10 mouse cellular contexts compared by ENCODE assay signal in the genomic region with DNA sequence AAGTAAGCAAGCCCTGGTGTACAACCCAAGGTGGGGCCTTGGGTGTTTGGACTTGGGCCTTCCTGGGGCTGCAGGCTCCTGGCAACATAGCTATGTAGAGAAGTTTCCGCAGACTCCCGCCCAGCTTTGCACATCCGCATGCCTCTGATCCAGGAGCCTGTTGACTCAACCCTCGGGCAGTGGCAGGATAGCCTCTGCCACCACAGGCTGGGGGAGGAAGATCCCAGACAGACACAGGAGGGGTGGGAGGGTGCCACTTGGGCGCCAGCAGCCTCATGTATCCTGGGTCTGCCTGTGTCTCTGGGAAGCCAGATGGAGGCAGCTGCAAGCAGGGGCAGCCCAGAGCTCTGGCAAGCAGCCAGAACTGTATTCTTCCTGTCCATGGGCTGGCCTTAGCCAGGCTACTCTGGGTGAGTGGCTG. TPM values are rescaled to one million over a fixed set of nuclear protein-coding genes. Genes with fewer than 3 reads are reported as not detected.
DNase-seq lines count a peak whose midpoint lies in the region; ATAC-seq and TF ChIP-seq lines count a peak whose summit lies in the region.
"Had no signal": no experiment of that assay in that cellular context is flagged by ENCODE, and none has a peak within 500 bp of the region (broad histone marks: within the 10 kb centered on the region; RNA-seq: fewer than 3 reads in every experiment).

No protein-coding gene starts in this region.

- no peak overlapping the region for H3K4me3 ChIP-seq in layer of hippocampus, adult 2 months
- H3K4me3 ChIP-seq in heart, embryonic 10.5 days = peak overlapping the region; percentile 20; the same call in 1 of the 2 replicates
- no peak overlapping the region for H3K4me3 ChIP-seq in kidney, embryonic 14.5 days (ENCODE audit: low read length)
- H3K4me3 ChIP-seq: erythroblast, embryonic 14.5 days had no signal

- in situ Hi-C loops in Patski (cut with MboI; ENCODE audit: low pct_unique_long_range_greater_than_20kb) = loop anchor here (5.0 kb wide), 1 partner anchor 40 kb away; no protein-coding TSS in a partner anchor

- CTCF ChIA-PET in Patski (lab: Charles Lee) = interaction anchor here (0.7 to 3.7 kb wide), 4 partner anchors 12 to 47 kb away, joined by 3 to 21 read pairs (median 10); no protein-coding TSS in a partner anchor

- no peak for DNase-seq in layer of hippocampus, adult 2 months (ENCODE audit: low spot score in 2 of 2)
- no peak for DNase-seq in layer of hippocampus, adult 8-10 months (ENCODE audit: low spot score in 2 of 2)
- DNase-seq in Patski (ENCODE audit: low read depth, low spot score) = no peak
- DNase-seq in heart, embryonic 10.5 days (ENCODE audit: low spot score) = peak; percentile 84
- DNase-seq in ovary, postnatal 14 days (ENCODE audit: low spot score) = peak; percentile 47
- no peak for DNase-seq in left cerebral cortex, adult 9 months (ENCODE audit: low spot score in 2 of 2)

- H3K27ac ChIP-seq in layer of hippocampus, adult 2 months = peak overlapping the region; percentile 99
- peak overlapping the region; percentile 79 for H3K27ac ChIP-seq in heart, embryonic 10.5 days
- H3K27ac ChIP-seq in kidney, embryonic 14.5 days (ENCODE audit: low read depth, low read length) = peak overlapping the region; percentile 18; the same call in 1 of the 2 replicates

- POLR2A ChIA-PET in Patski (lab: Charles Lee) = interaction anchor here (1.0 kb wide), 1 partner anchor 9 kb away, joined by 3 read pairs; no protein-coding TSS in a partner anchor

- H3K4me1 ChIP-seq in heart, embryonic 10.5 days = peaks cover 83% of the 10 kb centered on the region
- H3K4me1 ChIP-seq in kidney, embryonic 14.5 days (ENCODE audit: control insufficient read depth, insufficient read depth, low read length) = peaks cover 47% of the 10 kb centered on the region

- H3K36me3 ChIP-seq in heart, embryonic 10.5 days = peaks cover 28% of the 10 kb centered on the region
- peaks cover 12% of the 10 kb centered on the region; the same call in 1 of the 2 replicates for H3K36me3 ChIP-seq in kidney, embryonic 14.5 days (ENCODE audit: control insufficient read depth, insufficient read depth, low read length)
- H3K36me3 ChIP-seq: G1E had no signal

- no peak overlapping the region for H3K4me2 ChIP-seq in kidney, embryonic 14.5 days (replicated peaks; ENCODE audit: low read depth, low read length)

- no peak for TF ChIP-seq CTCF in layer of hippocampus, adult 2 months (conservative IDR thresholded peaks at IDR 0.05)
- no peak for TF ChIP-seq CTCF in Patski (IDR thresholded peaks at IDR 0.05)

- H3K9ac ChIP-seq in kidney, embryonic 14.5 days (ENCODE audit: low read depth, low read length) = no peak overlapping the region

- ATAC-seq in Patski = peak; percentile 53
- ATAC-seq in kidney, embryonic 14.5 days (ENCODE audit: low FRiP score, low TSS enrichment) = no peak; the same call in 1 of the 2 replicates
- ATAC-seq in erythroid progenitor cell, adult 5-6 weeks (replicated peaks; ENCODE audit: low FRiP score, poor library complexity, severe bottlenecking) = no peak

- WGBS in heart, embryonic 10.5 days = 67% methylated on average over 5 of the region's 5 CpGs
- WGBS in kidney, embryonic 14.5 days = 61% methylated on average over 5 of the region's 5 CpGs

- H3K27me3 ChIP-seq in Patski = no peaks in the 10 kb centered on the region
- no peaks in the 10 kb centered on the region for H3K27me3 ChIP-seq in heart, embryonic 10.5 days (ENCODE audit: insufficient read depth, poor library complexity, severe bottlenecking)
- peaks cover 4% of the 10 kb centered on the region for H3K27me3 ChIP-seq in kidney, embryonic 14.5 days (ENCODE audit: control insufficient read depth, insufficient read depth, low read length)

- H3K9me3 ChIP-seq in heart, embryonic 10.5 days = no peaks in the 10 kb centered on the region
- H3K9me3 ChIP-seq in kidney, embryonic 14.5 days (ENCODE audit: control insufficient read depth, low read length) = no peaks in the 10 kb centered on the region

RNA-seq across cellular contexts. Expression of a gene that starts 3.6 kb away (rescaled TPM):
- 10 to 100 TPM; 35.0 to 37.6 TPM for total RNA-seq in layer of hippocampus, adult 2 months (2021)
- 10 to 100 TPM; 26.9 to 37.1 (median 32.1) TPM for total RNA-seq in layer of hippocampus, adult 8-10 months (2022)
- 11.6 TPM for polyA plus RNA-seq in Patski (2021)
- 10.5 and 11.1 TPM in 2 replicates for polyA plus RNA-seq in heart, embryonic 10.5 days (2016; fragmentation: Nextera tagmentation; extraction: Ambion mirVana)
- polyA plus RNA-seq in kidney, embryonic 14.5 days (2014; fragmentation: Nextera tagmentation; extraction: Ambion mirVana) = 5.3 and 7.3 TPM in 2 replicates
- total RNA-seq in erythroid progenitor cell, adult 5-6 weeks (2015; ENCODE audit: low replicate concordance) = 2.5 TPM in 1 of 2 replicates, not detected in the other
- 0.26 TPM in 1 of 2 replicates, not detected in the other for total RNA-seq in erythroid progenitor cell, adult 5-6 weeks (2017; ENCODE audit: low replicate concordance)
- polyA plus RNA-seq: erythroblast, embryonic 14.5 days had no signal

RNA-seq across cellular contexts. Expression of a gene that starts 38.8 kb away (rescaled TPM):
- total RNA-seq in layer of hippocampus, adult 2 months (2021) = 100 to 1,000 TPM; 102 to 105 TPM
- total RNA-seq in layer of hippocampus, adult 8-10 months (2022) = 10 to 100 TPM; 81.3 to 94.0 (median 88.8) TPM
- polyA plus RNA-seq in Patski (2021) = 0.13 TPM
- not detected in 2 replicates for polyA plus RNA-seq in heart, embryonic 10.5 days (2016; fragmentation: Nextera tagmentation; extraction: Ambion mirVana)
- polyA plus RNA-seq in kidney, embryonic 14.5 days (2014; fragmentation: Nextera tagmentation; extraction: Ambion mirVana) = 0.29 TPM in 1 of 2 replicates, not detected in the other
- total RNA-seq in erythroid progenitor cell, adult 5-6 weeks (2015; ENCODE audit: low replicate concordance) = not detected in 2 replicates
- total RNA-seq in erythroid progenitor cell, adult 5-6 weeks (2017; ENCODE audit: low replicate concordance) = not detected in 2 replicates
- total RNA-seq: G1E had no signal
- polyA plus RNA-seq: erythroblast, embryonic 14.5 days; G1E had no signal

RNA-seq across cellular contexts. Expression of a gene that starts 39.1 kb away (rescaled TPM):
- total RNA-seq in layer of hippocampus, adult 2 months (2021) = 1 to 10 TPM; 6.8 to 6.9 TPM
- 1 to 10 TPM; 4.6 to 7.3 (median 6.5) TPM for total RNA-seq in layer of hippocampus, adult 8-10 months (2022)
- polyA plus RNA-seq in Patski (2021) = 4.6 TPM
- 4.5 TPM in 2 replicates for polyA plus RNA-seq in heart, embryonic 10.5 days (2016; fragmentation: Nextera tagmentation; extraction: Ambion mirVana)
- polyA plus RNA-seq in kidney, embryonic 14.5 days (2014; fragmentation: Nextera tagmentation; extraction: Ambion mirVana) = 5.7 and 6.6 TPM in 2 replicates
- not detected in 2 replicates for total RNA-seq in erythroid progenitor cell, adult 5-6 weeks (2015; ENCODE audit: low replicate concordance)
- 0.64 and 8.5 TPM in 2 replicates for total RNA-seq in erythroid progenitor cell, adult 5-6 weeks (2017; ENCODE audit: low replicate concordance)
- polyA plus RNA-seq: erythroblast, embryonic 14.5 days; G1E had no signal

Comparison
In these comparisons a context has a peak if more than half of its experiments do, and no peak if none do; other contexts are left out.
1. DNase-seq: peak in heart, embryonic 10.5 days (single experiment) and ovary, postnatal 14 days (single experiment); none in layer of hippocampus, adult 2 months (0 of 2), layer of hippocampus, adult 8-10 months (0 of 2), Patski (single experiment) and left cerebral cortex, adult 9 months (0 of 2).
2. H3K27ac ChIP-seq: peak in every context shown above with its lines; median percentile 99 in layer of hippocampus, adult 2 months; 79 in heart, embryonic 10.5 days; 18 in kidney, embryonic 14.5 days.
3. RNA of a gene that starts 3.6 kb away (total RNA-seq): 35.0 to 37.6 TPM in layer of hippocampus, adult 2 months and 26.9 to 37.1 TPM in layer of hippocampus, adult 8-10 months; 0.26 to 2.5 TPM in erythroid progenitor cell, adult 5-6 weeks; every median in the first group is over 4 times any median in the second.
4. RNA of a gene that starts 38.8 kb away (total RNA-seq): 102 to 105 TPM in layer of hippocampus, adult 2 months and 81.3 to 94.0 TPM in layer of hippocampus, adult 8-10 months; not detected in erythroid progenitor cell, adult 5-6 weeks; every median in the first group is over 10 times any median in the second.